Comparison of ENCODE assay signal across 32 mouse cellular contexts in genomic region chr2:60143383-60143782, GRCm38 (mm10).
A peak's percentile ranks its signal among the peaks of the same experiment; 100 is the strongest.
DNase-seq lines count a peak whose midpoint lies in the region; ATAC-seq and TF ChIP-seq lines count a peak whose summit lies in the region.
"Had no signal": no experiment of that assay in that cellular context is flagged by ENCODE, and none has a peak within 500 bp of the region (broad histone marks: within the 10 kb centered on the region; RNA-seq: fewer than 3 reads in every experiment).

No protein-coding gene starts in this region.

- 45% methylated on average over 5 of the region's 5 CpGs for WGBS in liver, embryonic 13.5 days (ENCODE audit: insufficient replicate concordance)

- no peaks in the 10 kb centered on the region for H3K9me3 ChIP-seq in MEL (replicated peaks; ENCODE audit: insufficient read depth, low read length)
- no peaks in the 10 kb centered on the region for H3K9me3 ChIP-seq in liver, embryonic 13.5 days (replicated peaks)
- H3K9me3 ChIP-seq: embryonic facial prominence, embryonic 10.5 days; embryonic facial prominence, embryonic 15.5 days; heart, embryonic 12.5 days; hindbrain, embryonic 13.5 days; limb, embryonic 13.5 days; midbrain, embryonic 12.5 days had no signal

- TF ChIP-seq POLR2A in MEL (IDR thresholded peaks at IDR 0.05; ENCODE audit: control insufficient read depth in 1 of 2, insufficient read depth in 1 of 2, low read depth in 1 of 2, low read length in 2 of 2, poor library complexity in 1 of 2) = no peak

- peak; percentile 12 for DNase-seq in MEL (ENCODE audit: low read depth, low spot score)
- peak; percentile 45 for DNase-seq in ZHBTc4 (ENCODE audit: low read depth, low spot score)
- no peak for DNase-seq in liver, embryonic 13.5 days
- DNase-seq in adrenal gland, adult 8-10 months = no peak
- DNase-seq: adrenal gland, postnatal 36 days; B cell, adult 2 months; cerebellum, adult 2 months; cerebellum, postnatal 14 days; gastrocnemius, postnatal 14 days; heart, adult 2 months; heart, postnatal 4 days; kidney, adult 9 months; kidney, postnatal 14 days; lung, adult 2 months; lung, postnatal 10 days; right cerebral cortex, postnatal 25 days; thymus, adult 18-20 months; thymus, postnatal 25 days had no signal

- TF ChIP-seq CTCF in MEL (IDR thresholded peaks at IDR 0.05 in 2 of 3, conservative IDR thresholded peaks at IDR 0.05 in 1 of 3; ENCODE audit: control insufficient read depth in 1 of 3, insufficient read depth in 1 of 3, low read depth in 2 of 3, low read length in 3 of 3, poor library complexity in 1 of 3, severe bottlenecking in 1 of 3) = no peak

- TF ChIP-seq EP300 in MEL (IDR thresholded peaks at IDR 0.05; ENCODE audit: low read depth in 1 of 2, low read length in 2 of 2) = no peak

- peaks cover 0 to 4% of the 10 kb centered on the region in 2 experiments; a peak in 2 of 4 replicates for H3K36me3 ChIP-seq in MEL (ENCODE audit: control insufficient read depth in 1 of 2, insufficient read depth in 2 of 2, low read length in 2 of 2)
- H3K36me3 ChIP-seq in liver, embryonic 13.5 days = no peaks in the 10 kb centered on the region
- H3K36me3 ChIP-seq: embryonic facial prominence, embryonic 10.5 days; embryonic facial prominence, embryonic 15.5 days; heart, embryonic 12.5 days; hindbrain, embryonic 13.5 days; limb, embryonic 13.5 days; midbrain, embryonic 12.5 days had no signal

- H3K27me3 ChIP-seq in MEL (ENCODE audit: control insufficient read depth in 1 of 2, insufficient read depth in 2 of 2, low read length in 2 of 2) = no peaks in the 10 kb centered on the region
- no peaks in the 10 kb centered on the region for H3K27me3 ChIP-seq in liver, embryonic 13.5 days
- H3K27me3 ChIP-seq: embryonic facial prominence, embryonic 15.5 days; heart, embryonic 12.5 days; hindbrain, embryonic 13.5 days; limb, embryonic 13.5 days; midbrain, embryonic 12.5 days had no signal

- peak overlapping the region; percentile 55 for H3K4me2 ChIP-seq in liver, embryonic 13.5 days
- H3K4me2 ChIP-seq: embryonic facial prominence, embryonic 15.5 days; heart, embryonic 12.5 days; hindbrain, embryonic 13.5 days; limb, embryonic 13.5 days; midbrain, embryonic 12.5 days had no signal

- peaks cover 0 to 10% of the 10 kb centered on the region in 2 experiments; a peak in 1 of 4 replicates for H3K4me1 ChIP-seq in MEL (ENCODE audit: control insufficient read depth in 1 of 2, insufficient read depth in 2 of 2, low read length in 2 of 2)
- H3K4me1 ChIP-seq in liver, embryonic 13.5 days (replicated peaks) = peaks cover 58% of the 10 kb centered on the region
- H3K4me1 ChIP-seq: hindbrain, embryonic 13.5 days; midbrain, embryonic 12.5 days had no signal

- no peak for TF ChIP-seq RAD21 in MEL (IDR thresholded peaks at IDR 0.05; ENCODE audit: low read depth, low read length)

- no peak overlapping the region for H3K9ac ChIP-seq in MEL (ENCODE audit: control insufficient read depth, low read depth, low read length, poor library complexity, severe bottlenecking)
- no peak overlapping the region for H3K9ac ChIP-seq in liver, embryonic 13.5 days
- H3K9ac ChIP-seq: embryonic facial prominence, embryonic 15.5 days; heart, embryonic 12.5 days; hindbrain, embryonic 13.5 days; limb, embryonic 13.5 days; midbrain, embryonic 12.5 days had no signal

- H3K79me2 ChIP-seq in MEL (ENCODE audit: control insufficient read depth, insufficient read depth, low read length, poor library complexity) = no peaks in the 10 kb centered on the region

- H3K27ac ChIP-seq in MEL (ENCODE audit: control insufficient read depth, low read depth, low read length) = no peak overlapping the region
- H3K27ac ChIP-seq in liver, embryonic 13.5 days = peak overlapping the region; percentile 94
- H3K27ac ChIP-seq: embryonic facial prominence, embryonic 10.5 days; embryonic facial prominence, embryonic 15.5 days; heart, adult 2 months; hindbrain, embryonic 13.5 days; layer of hippocampus, adult 2 months; limb, embryonic 13.5 days; macrophage; midbrain, embryonic 12.5 days; stomach, postnatal 0 days had no signal

- no peak overlapping the region for H3K4me3 ChIP-seq in MEL (ENCODE audit: control insufficient read depth in 1 of 2, insufficient read depth in 1 of 2, low read depth in 2 of 2, low read length in 2 of 2)
- H3K4me3 ChIP-seq in liver, embryonic 13.5 days (replicated peaks) = no peak overlapping the region
- H3K4me3 ChIP-seq: embryonic facial prominence, embryonic 10.5 days; embryonic facial prominence, embryonic 15.5 days; heart, adult 2 months; heart, embryonic 12.5 days; hindbrain, embryonic 13.5 days; layer of hippocampus, adult 2 months; limb, embryonic 13.5 days; midbrain, embryonic 12.5 days had no signal

- peak; percentile 68 for ATAC-seq in liver, embryonic 13.5 days (ENCODE audit: low read depth)
- 0 out of 2 replicates have a peak, but pooled peaks have one; percentile 21 for ATAC-seq in megakaryocyte progenitor cell, adult 5-6 weeks (replicated peaks; ENCODE audit: poor library complexity)
- ATAC-seq in granulocyte monocyte progenitor cell, adult 5-6 weeks (replicated peaks; ENCODE audit: poor library complexity, severe bottlenecking) = no peak
- ATAC-seq in monocyte, adult 5-6 weeks (replicated peaks; ENCODE audit: insufficient number of reproducible peaks, low FRiP score, low TSS enrichment, poor library complexity, severe bottlenecking) = no peak
- ATAC-seq: forebrain, embryonic 14.5 days; intestine, embryonic 16.5 days had no signal

TF ChIP-seq in MEL, 35 proteins besides CTCF, POLR2A, EP300 and RAD21:
- no peak for TF ChIP-seq KAT2A (conservative IDR thresholded peaks at IDR 0.05; ENCODE audit: low read depth, low read length)
- no peak for TF ChIP-seq CHD2 (IDR thresholded peaks at IDR 0.05; ENCODE audit: low read length)
- TF ChIP-seq ZMIZ1 (IDR thresholded peaks at IDR 0.05; ENCODE audit: low read depth, low read length) = no peak
- no peak for TF ChIP-seq TBP (IDR thresholded peaks at IDR 0.05; ENCODE audit: low read depth, low read length)
- TF ChIP-seq MYB (IDR thresholded peaks at IDR 0.05; ENCODE audit: low read depth, low read length) = no peak

Comparison
In these comparisons a context has a peak if more than half of its experiments do, and no peak if none do; other contexts are left out.
1. DNase-seq: peak in MEL (single experiment) and ZHBTc4 (single experiment); none in liver, embryonic 13.5 days (single experiment) and adrenal gland, adult 8-10 months (single experiment).
2. ATAC-seq: peak in liver, embryonic 13.5 days (single experiment) and megakaryocyte progenitor cell, adult 5-6 weeks (single experiment); none in granulocyte monocyte progenitor cell, adult 5-6 weeks (single experiment) and monocyte, adult 5-6 weeks (single experiment).